Mouse (Mus musculus): ENCODE measurements around the gene Mical3.

- TF ChIP-seq CTCF (IDR thresholded peaks at IDR 0.05; ENCODE audit: low read depth) (peak; percentile 4; the same call in 1 of the 2 replicates), EP300 (IDR thresholded peaks at IDR 0.05; ENCODE audit: low read depth) (no peak)
These were observed 226.8 kb downstream of the Mical3 start for GRCm38 (mm10) chr6:120903961-120904360.

Measured in heart, postnatal 0 days (tissue).